Mouse (Mus musculus) forebrain, embryonic 12.5 days (tissue): ENCODE results near the gene Wfdc15b. TPM values are rescaled to one million over a fixed set of nuclear protein-coding genes. Genes with fewer than 3 reads are reported as not detected.

Source experiments
- ATAC-seq: fragments of 200-750 bp; cut with Nextera tagmentation; 2 replicates; pipeline ENCODE4 v1.8.0; 2017; ENCODE audit warnings: moderate TSS enrichment; ENCODE audit not compliant: low FRiP score
- H3K27ac ChIP-seq: fragments of 300-500 bp; sonication (generic); 2 replicates; pipeline ENCODE4 v1.5.1; 2016; ENCODE audit warnings: mild to moderate bottlenecking
- H3K27me3 ChIP-seq: fragments of 300-500 bp; sonication (generic); 2 replicates; pipeline ENCODE4 v1.6.1; 2016; ENCODE audit warnings: mild to moderate bottlenecking
- H3K36me3 ChIP-seq: fragments of 300-500 bp; sonication (generic); replicated peaks from 2 replicates; pipeline ENCODE4 v1.6.1; 2016; ENCODE audit warnings: mild to moderate bottlenecking
- H3K4me1 ChIP-seq: fragments of 300-500 bp; sonication (generic); 2 replicates; pipeline ENCODE4 v1.6.1; 2016
- H3K4me2 ChIP-seq: fragments of 300-500 bp; sonication (generic); 2 replicates; pipeline ENCODE4 v1.6.1; 2016; ENCODE audit warnings: mild to moderate bottlenecking, moderate library complexity
- H3K4me3 ChIP-seq: fragments of 300-500 bp; sonication (generic); replicated peaks from 2 replicates; pipeline ENCODE4 v1.5.1; 2016; ENCODE audit warnings: mild to moderate bottlenecking
- H3K9ac ChIP-seq: fragments of 300-500 bp; sonication (generic); 2 replicates; pipeline ENCODE4 v1.6.1; 2016; ENCODE audit warnings: mild to moderate bottlenecking
- H3K9me3 ChIP-seq: fragments of 300-500 bp; sonication (generic); 2 replicates; pipeline ENCODE4 v1.6.1; 2016
- WGBS: fragments of 180-500 bp; shearing (Covaris S2); methylation state at CpG from one replicate; pipeline ENCODE4 v1.1.7; 2016; 5-methylcytosine and 5-hydroxymethylcytosine counted together
- polyA plus RNA-seq: library from polyadenylated mRNA; unstranded; fragments of >200 nt; fragmentation: Nextera tagmentation; extraction: Ambion mirVana; gene quantifications from 2 replicates; pipeline ENCODE4 v1.2.1, GENCODE M21; 2016

Wfdc15b gene
- polyA plus RNA-seq, 1 experiment from 2014 or later: not detected

DNA sequence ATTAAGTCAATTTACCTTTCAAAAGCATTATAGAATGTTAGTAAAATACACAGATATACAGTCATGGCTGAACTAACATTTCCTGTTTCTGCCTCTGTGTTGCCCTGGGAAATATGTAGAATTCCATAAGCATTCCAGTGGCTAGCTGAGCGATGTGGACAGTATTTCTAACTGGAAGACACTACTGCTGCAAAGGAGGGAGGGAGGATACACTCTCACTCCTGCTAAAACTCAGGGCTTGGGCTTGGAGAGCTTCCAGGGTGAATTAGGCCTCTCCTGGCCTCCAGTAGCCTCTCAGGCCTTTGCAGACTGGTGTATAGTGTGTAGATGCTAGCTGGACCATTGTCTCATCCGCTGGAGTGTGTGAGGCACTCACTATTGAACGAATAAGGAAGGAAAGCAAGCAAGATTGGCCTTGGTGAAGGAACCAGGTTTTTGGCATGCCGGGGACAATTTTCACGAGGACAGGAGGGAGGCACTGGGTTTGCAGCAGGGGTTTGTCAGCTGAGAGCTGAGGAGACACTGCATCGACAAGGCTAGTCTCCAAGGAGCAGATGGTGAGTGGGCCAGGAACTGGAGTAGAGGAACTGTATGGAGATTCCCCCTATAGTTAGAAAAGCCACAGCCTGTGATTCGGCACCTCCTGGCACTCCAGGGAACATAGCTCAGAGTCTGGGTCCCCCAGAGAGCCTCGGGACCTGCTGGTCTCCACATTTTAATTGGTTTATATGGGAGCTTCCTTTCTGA lies 46.6 kb downstream of the Wfdc15b start:
- no peak overlapping the region for H3K27ac ChIP-seq
- WGBS: 82% methylated on average over 8 of the region's 8 CpGs
- no peak overlapping the region for H3K4me2 ChIP-seq
- peaks cover 51% of the 10 kb centered on the region for H3K27me3 ChIP-seq
- H3K4me1 ChIP-seq: peaks cover 18% of the 10 kb centered on the region
- H3K4me3 ChIP-seq: no peak overlapping the region
- no peak overlapping the region for H3K9ac ChIP-seq
- no peaks in the 10 kb centered on the region for H3K36me3 ChIP-seq
- ATAC-seq: no peak
- no peaks in the 10 kb centered on the region for H3K9me3 ChIP-seq

DNA sequence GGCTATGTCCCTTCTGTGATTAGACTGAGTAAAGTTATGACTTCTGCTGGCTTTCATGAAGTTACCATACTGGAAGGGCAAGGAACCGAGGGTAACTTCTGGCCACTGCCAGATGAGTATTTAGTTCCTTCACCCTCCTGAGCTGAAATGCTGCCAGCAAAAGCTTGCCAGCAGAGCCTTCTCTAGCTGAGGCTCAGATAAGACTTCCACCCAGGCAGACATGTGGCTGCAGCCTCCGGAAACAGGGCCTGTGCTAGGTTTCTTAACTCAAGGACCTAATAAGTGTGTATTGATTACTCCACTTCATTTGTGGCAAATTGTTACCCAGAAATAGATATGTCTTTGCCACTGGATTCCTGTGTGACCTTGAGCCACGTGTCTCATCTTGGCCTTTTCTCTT lies 48.1 kb downstream of the Wfdc15b start:
- Histone ChIP-seq H3K4me1 (peaks cover 24% of the 10 kb centered on the region), H3K9ac (no peak overlapping the region), H3K9me3 (0 out of 2 replicates have a peak, but pooled peaks cover 2% of the 10 kb centered on the region), H3K4me2 (no peak overlapping the region), H3K27me3 (peaks cover 65% of the 10 kb centered on the region), H3K36me3 (no peaks in the 10 kb centered on the region), H3K4me3 (no peak overlapping the region), H3K27ac (no peak overlapping the region)
- 74% methylated on average over 3 of the region's 3 CpGs for WGBS
- no peak for ATAC-seq

DNA sequence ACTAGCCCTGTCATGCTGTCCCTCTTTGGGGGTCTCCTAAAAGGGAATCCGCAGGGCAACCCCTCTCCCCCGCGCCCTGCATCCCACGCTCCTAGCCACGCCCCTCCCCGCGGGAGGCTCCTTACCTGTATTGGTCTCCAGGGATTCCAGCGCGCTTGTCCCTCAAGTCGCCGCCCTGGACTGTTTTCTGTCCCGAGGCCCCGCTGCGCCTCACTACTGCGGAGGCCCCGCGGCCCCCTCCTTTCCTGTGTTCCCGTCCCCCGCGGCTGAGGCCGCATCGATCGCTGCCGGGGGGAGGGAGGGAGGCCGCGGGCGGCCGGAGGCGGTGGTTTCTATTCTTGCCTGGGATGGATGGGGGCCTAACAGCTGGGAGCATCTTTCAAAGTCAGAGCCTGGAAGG lies 50.6 kb downstream of the Wfdc15b start, which contains the start of gene Kcns1:
TSS of gene Kcns1 (minus strand) at position 212 of the 400 bp plus-strand sequence.
- H3K9me3 ChIP-seq: 0 out of 2 replicates have a peak, but pooled peaks cover 2% of the 10 kb centered on the region
- ATAC-seq: no peak
- H3K36me3 ChIP-seq: no peaks in the 10 kb centered on the region
- peak within 1 kb of the TSS; percentile 35 for H3K4me3 ChIP-seq
- peaks cover 84% of the 10 kb centered on the region for H3K27me3 ChIP-seq
- WGBS: 2% methylated on average over 23 of the region's 29 CpGs
- peak within 1 kb of the TSS; percentile 34; the same call in 1 of the 2 replicates for H3K9ac ChIP-seq
- peaks cover 29% of the 10 kb centered on the region for H3K4me1 ChIP-seq
- H3K4me2 ChIP-seq: peak within 1 kb of the TSS; percentile 59
- H3K27ac ChIP-seq: no peak within 1 kb of the TSS

DNA sequence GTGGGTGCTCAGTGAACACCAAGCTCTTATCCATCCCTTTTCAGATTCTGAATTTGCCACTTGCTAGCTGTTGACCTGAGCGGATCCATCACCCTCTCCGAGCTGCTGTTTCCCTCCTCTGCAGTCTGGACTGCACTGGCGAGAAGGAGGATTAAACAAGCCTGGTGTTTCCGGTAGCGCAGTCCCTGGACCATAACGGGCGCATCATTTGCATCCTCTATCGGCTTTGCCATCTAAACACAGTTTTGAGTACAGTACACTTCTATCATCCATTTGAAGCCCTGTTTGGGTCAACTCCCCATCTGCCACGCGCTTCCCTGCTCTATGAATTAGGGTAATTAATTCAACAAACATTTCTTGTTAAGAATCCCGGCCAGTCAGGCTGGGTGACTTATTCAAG lies 51.1 kb downstream of the Wfdc15b start:
- ATAC-seq: no peak
- no peak overlapping the region for H3K27ac ChIP-seq
- H3K4me3 ChIP-seq: no peak overlapping the region; the same call in 1 of the 2 replicates
- WGBS: 3% methylated on average over 11 of the region's 11 CpGs
- H3K9ac ChIP-seq: no peak overlapping the region
- H3K36me3 ChIP-seq: no peaks in the 10 kb centered on the region
- peak overlapping the region; percentile 59 for H3K4me2 ChIP-seq
- H3K4me1 ChIP-seq: peaks cover 29% of the 10 kb centered on the region
- H3K9me3 ChIP-seq: 0 out of 2 replicates have a peak, but pooled peaks cover 2% of the 10 kb centered on the region
- peaks cover 86% of the 10 kb centered on the region for H3K27me3 ChIP-seq

DNA sequence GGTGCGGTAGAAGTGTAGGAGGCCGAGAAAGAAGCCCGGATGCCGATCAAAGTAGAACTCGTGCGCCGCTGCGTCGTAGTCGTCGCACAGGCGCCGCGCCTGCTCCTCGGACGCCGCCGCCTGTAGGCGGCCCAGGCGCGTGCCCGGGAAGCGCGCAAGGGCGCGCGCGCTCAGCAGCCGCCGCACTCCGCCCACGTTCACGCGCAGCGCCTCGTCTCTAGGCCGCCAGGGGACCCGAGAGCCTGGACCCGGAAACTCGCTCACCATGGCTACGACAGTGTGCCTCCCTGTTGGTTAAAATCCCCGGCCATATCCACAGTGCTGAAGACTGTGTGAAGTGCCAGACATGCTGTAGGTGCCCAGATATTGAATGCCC lies 52.9 kb downstream of the Wfdc15b start:
- Histone ChIP-seq H3K9ac (no peak overlapping the region), H3K27me3 (peaks cover 84% of the 10 kb centered on the region), H3K9me3 (0 out of 2 replicates have a peak, but pooled peaks cover 2% of the 10 kb centered on the region), H3K36me3 (no peaks in the 10 kb centered on the region), H3K27ac (no peak overlapping the region), H3K4me3 (peak overlapping the region; percentile 37), H3K4me1 (peaks cover 29% of the 10 kb centered on the region), H3K4me2 (peak overlapping the region; percentile 52)
- 10% methylated on average over 42 of the region's 42 CpGs for WGBS
- peak; percentile 64; the same call in 1 of the 2 replicates for ATAC-seq

DNA sequence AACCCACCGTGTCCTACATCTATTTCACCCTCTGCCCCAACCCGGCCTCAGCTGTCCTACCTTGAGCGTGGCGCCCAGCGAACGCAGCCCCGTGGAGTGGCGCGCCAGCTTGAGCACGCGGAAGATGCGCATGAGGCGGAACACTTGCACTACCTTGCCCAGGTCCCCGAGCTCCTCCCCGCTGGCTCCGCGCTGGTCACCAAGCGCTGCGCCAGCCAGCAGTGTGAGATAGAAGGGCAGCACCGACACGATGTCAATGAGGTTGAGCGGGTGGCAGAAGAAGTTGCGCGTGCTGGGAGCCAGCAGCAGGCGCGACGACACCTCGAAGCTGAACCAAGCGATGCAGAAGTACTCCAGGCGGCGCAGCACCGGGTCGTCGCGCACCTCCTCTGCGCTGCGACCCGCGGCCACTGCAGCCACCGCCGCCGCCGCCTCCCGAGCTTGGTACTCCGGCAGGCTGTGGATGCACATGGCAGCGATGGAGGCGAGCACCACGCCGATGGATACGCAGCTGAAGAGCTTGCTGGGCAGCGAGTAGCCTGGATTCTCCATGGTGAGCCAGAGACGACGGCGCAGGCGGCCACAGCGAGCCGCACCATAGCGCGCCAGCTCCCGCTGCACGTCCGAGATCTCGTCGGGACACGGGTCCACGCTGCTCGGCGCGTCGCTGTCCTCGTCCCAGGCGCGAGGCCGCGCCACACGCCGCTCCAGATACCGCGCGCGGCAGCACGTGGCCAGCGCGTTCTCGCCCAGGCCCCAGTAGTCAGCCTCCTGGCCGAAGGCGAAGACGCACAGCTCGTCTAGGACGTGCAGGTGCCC lies 53.5 kb downstream of the Wfdc15b start:
- Histone ChIP-seq H3K9me3 (0 out of 2 replicates have a peak, but pooled peaks cover 2% of the 10 kb centered on the region), H3K27me3 (peaks cover 78% of the 10 kb centered on the region), H3K4me1 (peaks cover 29% of the 10 kb centered on the region), H3K9ac (no peak overlapping the region), H3K36me3 (no peaks in the 10 kb centered on the region), H3K4me3 (peak overlapping the region; percentile 37), H3K4me2 (peak overlapping the region; percentile 52), H3K27ac (no peak overlapping the region)
- WGBS: 12% methylated on average over 90 of the region's 90 CpGs
- ATAC-seq: 0 out of 2 replicates have a peak, but pooled peaks have one; percentile 39

DNA sequence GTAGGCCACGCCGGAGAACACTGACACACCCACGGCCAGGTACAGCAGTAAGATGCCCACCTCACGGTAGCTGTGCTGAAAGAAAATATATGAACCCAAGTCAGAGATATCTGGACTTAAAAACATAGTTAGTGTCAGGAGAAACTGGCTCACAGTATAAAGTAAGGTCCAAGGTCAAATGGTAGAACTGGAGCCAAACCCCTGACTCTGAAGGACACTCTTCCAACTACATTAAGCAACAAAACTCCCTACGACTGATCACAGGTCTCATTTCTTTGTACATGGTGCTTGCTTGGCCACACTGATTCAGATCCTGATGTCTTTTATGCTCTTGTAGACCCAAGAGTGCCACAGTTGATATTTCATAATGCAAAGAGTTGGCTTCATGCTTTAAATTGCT lies 56.5 kb downstream of the Wfdc15b start:
- no peaks in the 10 kb centered on the region for H3K36me3 ChIP-seq
- no peak for ATAC-seq
- peaks cover 13% of the 10 kb centered on the region for H3K4me1 ChIP-seq
- no peak overlapping the region for H3K4me3 ChIP-seq
- no peak overlapping the region for H3K4me2 ChIP-seq
- H3K9me3 ChIP-seq: 0 out of 2 replicates have a peak, but pooled peaks cover 2% of the 10 kb centered on the region
- H3K27me3 ChIP-seq: peaks cover 51% of the 10 kb centered on the region
- H3K9ac ChIP-seq: no peak overlapping the region
- no peak overlapping the region for H3K27ac ChIP-seq
- WGBS: 94% methylated on average over 5 of the region's 5 CpGs

Other genes starting within 250 kb of the Wfdc15b start
- gene Ywhab, start 226.7 kb downstream of the Wfdc15b start, polyA plus RNA-seq: 339 and 340 TPM in 2 replicates
- gene Pabpc1l, start 196.2 kb downstream of the Wfdc15b start, polyA plus RNA-seq: 1.2 and 1.8 TPM in 2 replicates
- 37.3 and 42.8 TPM in 2 replicates for gene Stk4, start 151.3 kb downstream of the Wfdc15b start, polyA plus RNA-seq
- 50.2 TPM in 2 replicates for gene Tomm34, start 150.5 kb downstream of the Wfdc15b start, polyA plus RNA-seq
- gene Kcns1, start 50.5 kb downstream of the Wfdc15b start, polyA plus RNA-seq: 0.12 and 0.18 TPM in 2 replicates
- not detected in 2 replicates for gene Wfdc5, start 38.9 kb downstream of the Wfdc15b start, polyA plus RNA-seq
- gene Wfdc12, start 31.1 kb downstream of the Wfdc15b start, polyA plus RNA-seq: not detected in 2 replicates
- gene Wfdc15a, start 21.5 kb downstream of the Wfdc15b start, polyA plus RNA-seq: not detected in 2 replicates
- not detected in 2 replicates for gene Svs2, start 16.8 kb upstream of the Wfdc15b start, polyA plus RNA-seq
- gene Svs3b, start 35.0 kb upstream of the Wfdc15b start, polyA plus RNA-seq: not detected in 2 replicates
- gene Svs4, start 56.8 kb upstream of the Wfdc15b start, polyA plus RNA-seq: not detected in 2 replicates
- gene Svs3a, start 67.6 kb upstream of the Wfdc15b start, polyA plus RNA-seq: not detected in 2 replicates
- not detected in 2 replicates for gene Svs6, start 95.1 kb upstream of the Wfdc15b start, polyA plus RNA-seq
- not detected in 2 replicates for gene Svs5, start 111.1 kb upstream of the Wfdc15b start, polyA plus RNA-seq
- 0.41 TPM in 1 of 2 replicates, not detected in the other for gene Slpi, start 167.4 kb upstream of the Wfdc15b start, polyA plus RNA-seq
- 0.08 and 0.09 TPM in 2 replicates for gene Rbpjl, start 181.5 kb upstream of the Wfdc15b start, polyA plus RNA-seq
- gene Matn4, start 183.5 kb upstream of the Wfdc15b start, polyA plus RNA-seq: 3.3 and 4.0 TPM in 2 replicates
- 12.1 and 12.6 TPM in 2 replicates for gene Sdc4, start 222.2 kb upstream of the Wfdc15b start, polyA plus RNA-seq
- 60.5 and 67.4 TPM in 2 replicates for gene Sys1, start 235.3 kb upstream of the Wfdc15b start, polyA plus RNA-seq
- gene Gm20458, start 239.3 kb upstream of the Wfdc15b start, polyA plus RNA-seq: 4.7 and 6.2 TPM in 2 replicates